Mouse (Mus musculus): ENCODE results near the gene Obox5. TPM values are rescaled to one million over a fixed set of nuclear protein-coding genes. Genes with fewer than 3 reads are reported as not detected.

The Obox5 gene
- polyA plus RNA-seq (2012; ENCODE audit: low replicate concordance) = not detected in 2 replicates

DNA sequence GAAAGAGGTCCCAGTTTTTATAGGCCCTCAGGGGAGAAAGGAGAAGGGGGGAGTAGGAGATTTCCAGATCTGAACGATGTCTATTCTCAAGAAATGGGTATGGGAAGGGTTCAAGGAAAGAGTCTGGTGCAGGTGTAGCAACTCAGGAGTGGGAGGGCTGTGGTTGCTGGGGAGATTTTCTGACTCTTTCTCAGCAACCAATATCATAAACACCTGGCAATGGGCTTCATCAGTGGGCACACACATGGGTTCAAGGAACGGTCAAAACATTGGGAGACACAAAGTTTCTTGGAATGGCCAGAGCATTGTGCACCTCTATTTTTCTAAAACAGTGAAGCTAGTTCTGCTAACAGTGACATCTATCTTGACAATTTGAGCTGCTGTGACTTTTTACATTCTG lies at the start of gene Obox5:
Gene Obox5, plus strand, starts transcription at position 301 of the 400 bp plus-strand sequence.

Other genes starting within 250 kb of the Obox5 start
- not detected in 2 replicates for gene Obox3, start 110.2 kb upstream of the Obox5 start, polyA plus RNA-seq (2012; ENCODE audit: low replicate concordance)
- not detected in 2 replicates for gene Obox6, start 89.5 kb downstream of the Obox5 start, polyA plus RNA-seq (2012; ENCODE audit: low replicate concordance)
- not detected in 2 replicates for gene Crx, start 129.8 kb downstream of the Obox5 start, polyA plus RNA-seq (2012; ENCODE audit: low replicate concordance)
- gene Crxos, start 132.5 kb downstream of the Obox5 start, polyA plus RNA-seq (2012; ENCODE audit: low replicate concordance) = not detected in 2 replicates
- gene Selenow, start 172.3 kb downstream of the Obox5 start, polyA plus RNA-seq (2012; ENCODE audit: low replicate concordance) = 96.0 and 751 TPM in 2 replicates
- gene Nop53, start 195.9 kb downstream of the Obox5 start, polyA plus RNA-seq (2012; ENCODE audit: low replicate concordance) = 567 and 832 TPM in 2 replicates
- gene Ehd2, start 217.4 kb downstream of the Obox5 start, polyA plus RNA-seq (2012; ENCODE audit: low replicate concordance) = 1.5 and 4.8 TPM in 2 replicates